Mouse (Mus musculus) neural tube, embryonic 11.5 days (tissue): ENCODE results near the gene Chil3. TPM values are rescaled to one million over a fixed set of nuclear protein-coding genes. Genes with fewer than 3 reads are reported as not detected.

Experiments used
- polyA plus RNA-seq: library from polyadenylated mRNA; unstranded; fragments of >200 nt; fragmentation: Nextera tagmentation; extraction: Ambion mirVana; gene quantifications from 2 replicates; pipeline ENCODE4 v1.2.1, GENCODE M21; 2014

The Chil3 gene
- polyA plus RNA-seq, 1 experiment from 2014 or later: not detected

Other genes with a start within 250 kb of the Chil3 start
- gene I830077J02Rik, start 234.9 kb downstream of the Chil3 start, polyA plus RNA-seq: 0.57 and 0.76 TPM in 2 replicates
- 131 and 132 TPM in 2 replicates for gene Wdr77, start 208.2 kb downstream of the Chil3 start, polyA plus RNA-seq
- gene Atp5f1, start 207.5 kb downstream of the Chil3 start, polyA plus RNA-seq: 548 and 549 TPM in 2 replicates
- 2.0 and 3.2 TPM in 2 replicates for gene Ovgp1, start 193.9 kb downstream of the Chil3 start, polyA plus RNA-seq
- not detected in 2 replicates for gene Pifo, start 152.9 kb downstream of the Chil3 start, polyA plus RNA-seq
- gene Chil5, start 134.8 kb downstream of the Chil3 start, polyA plus RNA-seq: not detected in 2 replicates
- not detected in 2 replicates for gene Chia1, start 54.3 kb downstream of the Chil3 start, polyA plus RNA-seq
- not detected in 2 replicates for gene Chil4, start 51.9 kb upstream of the Chil3 start, polyA plus RNA-seq
- gene Chil6, start 238.6 kb upstream of the Chil3 start, polyA plus RNA-seq: not detected in 2 replicates